Mouse (Mus musculus): ENCODE measurements around the gene Prcc.

DNA sequence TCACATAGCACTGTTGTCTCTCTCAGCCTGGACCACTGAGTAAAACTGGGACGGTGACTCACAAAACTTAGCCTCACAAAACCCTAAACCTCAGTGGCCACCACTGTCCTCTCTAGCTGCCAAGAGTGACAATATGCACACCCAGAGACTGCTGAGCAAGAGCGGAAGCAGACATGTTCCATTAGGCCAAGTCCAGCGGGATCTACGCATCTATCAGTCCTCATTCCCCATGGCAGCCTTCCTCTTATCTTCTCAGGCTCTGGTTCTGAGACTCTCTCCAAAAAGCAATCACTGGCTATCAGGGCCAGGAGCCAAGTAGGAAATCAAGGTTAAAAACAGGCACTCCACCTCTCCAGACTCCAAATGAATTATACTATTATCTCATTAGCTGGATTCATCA, 7.7 kb downstream of the Prcc start:
- TF ChIP-seq CTCF (IDR thresholded peaks at IDR 0.05; ENCODE audit: borderline replicate concordance, control insufficient read depth, extremely low read depth, insufficient read depth, low read length, poor library complexity) (no peak), POLR2A (IDR thresholded peaks at IDR 0.05; ENCODE audit: control insufficient read depth, extremely low read depth, insufficient read depth, low read length, poor library complexity) (no peak)
